Mouse (Mus musculus) liver, embryonic 13.5 days (tissue): ENCODE results near the gene Sorbs1. TPM values are rescaled to one million over a fixed set of nuclear protein-coding genes. Genes with fewer than 3 reads are reported as not detected.

Experiments
- ATAC-seq: fragments of 200-750 bp; cut with Nextera tagmentation; 2 replicates; pipeline ENCODE4 v1.8.0; 2017; ENCODE audit warnings: low read depth, mild to moderate bottlenecking, moderate number of reproducible peaks, moderate library complexity
- DNase-seq: peaks from one replicate; pipeline ENCODE4 v3.0.0; 2022
- H3K27ac ChIP-seq: fragments of 300-500 bp; sonication (generic); 2 replicates; pipeline ENCODE4 v1.5.1; 2015; ENCODE audit warnings: moderate library complexity, mild to moderate bottlenecking, inconsistent platforms
- H3K27me3 ChIP-seq: fragments of 300-500 bp; sonication (generic); 2 replicates; pipeline ENCODE4 v1.6.1; 2015; ENCODE audit warnings: mild to moderate bottlenecking, inconsistent platforms
- H3K36me3 ChIP-seq: fragments of 300-500 bp; sonication (generic); 2 replicates; pipeline ENCODE4 v1.6.1; 2015; ENCODE audit warnings: mild to moderate bottlenecking, inconsistent platforms
- H3K4me1 ChIP-seq: fragments of 300-500 bp; sonication (generic); replicated peaks from 2 replicates; pipeline ENCODE4 v1.6.1; 2015; ENCODE audit warnings: inconsistent platforms
- H3K4me2 ChIP-seq: fragments of 300-500 bp; sonication (generic); 2 replicates; pipeline ENCODE4 v1.6.1; 2015; ENCODE audit warnings: inconsistent platforms, mild to moderate bottlenecking, moderate library complexity
- H3K4me3 ChIP-seq: fragments of 300-500 bp; sonication (generic); replicated peaks from 2 replicates; pipeline ENCODE4 v1.5.1; 2015; ENCODE audit warnings: mild to moderate bottlenecking, inconsistent platforms
- H3K9ac ChIP-seq: fragments of 300-500 bp; sonication (generic); 2 replicates; pipeline ENCODE4 v1.6.1; 2015; ENCODE audit warnings: mild to moderate bottlenecking, inconsistent platforms
- H3K9me3 ChIP-seq: fragments of 300-500 bp; sonication (generic); replicated peaks from 2 replicates; pipeline ENCODE4 v1.6.1; 2016; ENCODE audit warnings: inconsistent platforms
- WGBS: fragments of 180-500 bp; shearing (Covaris S2); methylation state at CpG from one replicate; pipeline ENCODE4 v1.1.7; 2015; ENCODE audit not compliant: insufficient replicate concordance; 5-methylcytosine and 5-hydroxymethylcytosine counted together
- polyA plus RNA-seq: library from polyadenylated mRNA; unstranded; fragments of >200 nt; fragmentation: Nextera tagmentation; extraction: Ambion mirVana; gene quantifications from 2 replicates; pipeline ENCODE4 v1.2.1, GENCODE M21; 2015

Gene Sorbs1
- polyA plus RNA-seq, 1 experiment from 2014 or later: 28.8 TPM

- H3K9ac ChIP-seq: no peak overlapping the region
Observed at GRCm38 (mm10) chr19:40333905-40334304, 179.7 kb downstream of the Sorbs1 start.

DNA sequence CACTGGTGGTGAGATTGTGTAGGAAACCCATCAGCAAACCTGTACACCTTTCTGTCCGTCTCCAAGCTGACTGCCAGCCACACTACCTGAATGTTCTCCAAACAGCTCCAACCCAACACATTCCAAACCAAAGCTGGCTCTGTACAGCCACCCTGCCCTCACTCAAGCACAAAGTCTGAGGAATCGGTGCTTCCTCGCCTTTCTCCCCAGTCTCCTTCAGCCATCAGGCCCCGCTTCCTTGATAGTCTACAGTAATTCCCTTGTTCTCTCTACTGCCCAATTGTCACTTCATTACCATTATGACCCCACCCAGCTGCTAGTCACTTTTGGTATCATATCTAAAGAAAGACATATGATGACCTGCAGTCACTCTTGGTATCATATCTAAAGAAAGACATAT lies 180.5 kb downstream of the Sorbs1 start:
- DNase-seq (no peak), ATAC-seq (no peak)
- Histone ChIP-seq H3K36me3 (0 out of 2 replicates have a peak, but pooled peaks cover 3% of the 10 kb centered on the region), H3K4me2 (no peak overlapping the region), H3K27me3 (no peaks in the 10 kb centered on the region), H3K4me3 (no peak overlapping the region), H3K9me3 (no peaks in the 10 kb centered on the region), H3K9ac (no peak overlapping the region), H3K4me1 (peaks cover 5% of the 10 kb centered on the region; the same call in 1 of the 2 replicates), H3K27ac (no peak overlapping the region)
- WGBS: 84% methylated on average over 4 of the region's 4 CpGs

More at GRCm38 (mm10) chr19:40333905-40334304, 179.7 kb downstream of the Sorbs1 start:
- H3K27me3 ChIP-seq: no peaks in the 10 kb centered on the region
- H3K4me3 ChIP-seq: no peak overlapping the region
- DNase-seq (no peak), ATAC-seq (no peak)
- no peak overlapping the region for H3K27ac ChIP-seq
- no peaks in the 10 kb centered on the region for H3K9me3 ChIP-seq
- H3K36me3 ChIP-seq: 0 out of 2 replicates have a peak, but pooled peaks cover 7% of the 10 kb centered on the region
- no peak overlapping the region for H3K4me2 ChIP-seq
- 66% methylated on average over 5 of the region's 5 CpGs for WGBS
- peaks cover 5% of the 10 kb centered on the region; the same call in 1 of the 2 replicates for H3K4me1 ChIP-seq

GRCm38 (mm10) chr19:40332303-40332702 lies 181.3 kb downstream of the Sorbs1 start:
- no peaks in the 10 kb centered on the region for H3K9me3 ChIP-seq
- no peak overlapping the region for H3K4me2 ChIP-seq
- H3K4me1 ChIP-seq: peaks cover 5% of the 10 kb centered on the region; the same call in 1 of the 2 replicates
- no peaks in the 10 kb centered on the region for H3K27me3 ChIP-seq
- no peak overlapping the region for H3K4me3 ChIP-seq
- H3K27ac ChIP-seq: no peak overlapping the region
- H3K9ac ChIP-seq: no peak overlapping the region
- DNase-seq: no peak
- H3K36me3 ChIP-seq: peaks cover 4% of the 10 kb centered on the region; the same call in 1 of the 2 replicates
- 77% methylated on average over 6 of the region's 6 CpGs for WGBS
- no peak for ATAC-seq

DNA sequence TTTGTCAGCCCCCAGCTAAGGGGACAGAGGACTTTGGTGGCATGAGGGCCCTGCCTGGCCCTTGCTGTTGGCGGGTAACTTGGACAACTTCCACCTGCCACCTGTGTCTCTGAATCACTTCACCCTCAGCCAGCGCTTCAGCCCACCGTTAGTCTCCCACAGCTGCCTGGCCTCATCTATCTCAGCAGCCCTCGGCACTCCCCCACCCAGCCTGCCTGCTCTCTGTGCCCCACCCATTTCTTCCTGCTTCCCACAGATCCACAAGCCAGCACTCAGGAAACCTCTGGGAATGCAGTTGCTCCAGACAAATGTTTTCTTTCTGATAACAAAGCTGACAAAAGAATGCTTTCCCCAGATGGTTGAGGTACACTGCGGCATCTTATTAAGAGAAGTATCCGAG lies 181.7 kb downstream of the Sorbs1 start:
- ATAC-seq: no peak
- peaks cover 5% of the 10 kb centered on the region; the same call in 1 of the 2 replicates for H3K4me1 ChIP-seq
- H3K9me3 ChIP-seq: no peaks in the 10 kb centered on the region
- no peak overlapping the region for H3K4me3 ChIP-seq
- no peak overlapping the region for H3K9ac ChIP-seq
- no peak overlapping the region for H3K27ac ChIP-seq
- H3K36me3 ChIP-seq: peaks cover 7% of the 10 kb centered on the region; the same call in 1 of the 2 replicates
- H3K4me2 ChIP-seq: no peak overlapping the region
- H3K27me3 ChIP-seq: no peaks in the 10 kb centered on the region
- DNase-seq: no peak
- WGBS: 54% methylated on average over 6 of the region's 6 CpGs

- peaks cover 35% of the 10 kb centered on the region for H3K36me3 ChIP-seq
- 91% methylated on average over 21 of the region's 21 CpGs for WGBS
- ATAC-seq: no peak
Observed at GRCm38 (mm10) chr19:40326126-40326525, 187.5 kb downstream of the Sorbs1 start.

DNA sequence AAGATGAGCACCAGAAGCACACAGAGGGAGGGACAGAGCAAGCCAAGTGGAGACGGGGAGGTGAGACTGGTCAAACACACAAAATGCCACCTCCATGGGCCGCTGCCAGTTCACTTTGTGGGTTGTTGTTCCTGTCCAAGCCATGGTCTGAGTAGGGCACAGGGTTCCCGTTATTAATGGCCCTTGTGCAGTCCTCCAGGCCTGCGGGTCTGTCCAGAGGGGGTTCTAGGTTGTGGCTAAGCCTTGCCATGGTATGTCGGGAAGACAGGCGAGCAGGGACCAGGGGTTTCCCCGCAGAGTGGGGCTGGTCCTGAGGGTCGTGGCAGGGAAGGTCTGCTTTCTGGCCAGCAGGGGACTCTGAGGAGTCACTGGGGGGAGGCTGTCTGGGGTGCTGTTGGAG lies 188.2 kb downstream of the Sorbs1 start:
- DNase-seq (no peak), ATAC-seq (no peak)
- WGBS: 79% methylated on average over 8 of the region's 8 CpGs
- no peak overlapping the region for H3K4me3 ChIP-seq
- no peak overlapping the region for H3K27ac ChIP-seq
- no peaks in the 10 kb centered on the region for H3K4me1 ChIP-seq
- no peak overlapping the region for H3K4me2 ChIP-seq
- H3K9me3 ChIP-seq: no peaks in the 10 kb centered on the region
- no peaks in the 10 kb centered on the region for H3K27me3 ChIP-seq
- peaks cover 35% of the 10 kb centered on the region for H3K36me3 ChIP-seq
- no peak overlapping the region for H3K9ac ChIP-seq

More at GRCm38 (mm10) chr19:40326126-40326525, 187.5 kb downstream of the Sorbs1 start:
- no peak overlapping the region for H3K9ac ChIP-seq
- H3K9me3 ChIP-seq: no peaks in the 10 kb centered on the region
- H3K27ac ChIP-seq: no peak overlapping the region
- H3K4me2 ChIP-seq: no peak overlapping the region
- H3K4me1 ChIP-seq: no peaks in the 10 kb centered on the region
- H3K4me3 ChIP-seq: no peak overlapping the region
- H3K27me3 ChIP-seq: no peaks in the 10 kb centered on the region
- no peak for DNase-seq

- WGBS: 87% methylated on average over 3 of the region's 3 CpGs
- DNase-seq: no peak
- H3K4me2 ChIP-seq: no peak overlapping the region
Observed at GRCm38 (mm10) chr19:40322226-40322625, 191.4 kb downstream of the Sorbs1 start.

GRCm38 (mm10) chr19:40319199-40319598 lies 194.4 kb downstream of the Sorbs1 start:
- no peak overlapping the region for H3K9ac ChIP-seq
- H3K27me3 ChIP-seq: no peaks in the 10 kb centered on the region
- peaks cover 12% of the 10 kb centered on the region for H3K4me1 ChIP-seq
- DNase-seq (no peak), ATAC-seq (no peak)
- 69% methylated on average over 3 of the region's 3 CpGs for WGBS
- peaks cover 27% of the 10 kb centered on the region; the same call in 1 of the 2 replicates for H3K36me3 ChIP-seq
- no peak overlapping the region for H3K4me2 ChIP-seq
- H3K27ac ChIP-seq: no peak overlapping the region
- H3K4me3 ChIP-seq: no peak overlapping the region
- no peaks in the 10 kb centered on the region for H3K9me3 ChIP-seq

More at GRCm38 (mm10) chr19:40322226-40322625, 191.4 kb downstream of the Sorbs1 start:
- Histone ChIP-seq H3K4me3 (no peak overlapping the region), H3K9ac (no peak overlapping the region), H3K9me3 (no peaks in the 10 kb centered on the region), H3K4me1 (peaks cover 6% of the 10 kb centered on the region), H3K27me3 (no peaks in the 10 kb centered on the region), H3K36me3 (peaks cover 38% of the 10 kb centered on the region), H3K27ac (no peak overlapping the region)
- no peak for ATAC-seq

- H3K27ac ChIP-seq: no peak overlapping the region
- H3K9me3 ChIP-seq: no peaks in the 10 kb centered on the region
- WGBS: 64% methylated on average over 6 of the region's 6 CpGs
Observed at GRCm38 (mm10) chr19:40318511-40318910, 195.1 kb downstream of the Sorbs1 start.

GRCm38 (mm10) chr19:40317001-40317400 lies 196.6 kb downstream of the Sorbs1 start:
- WGBS: 65% methylated on average over 4 of the region's 4 CpGs
- no peak for DNase-seq

More at GRCm38 (mm10) chr19:40318511-40318910, 195.1 kb downstream of the Sorbs1 start:
- DNase-seq (no peak), ATAC-seq (no peak)
- H3K4me3 ChIP-seq: no peak overlapping the region
- peaks cover 12% of the 10 kb centered on the region for H3K4me1 ChIP-seq
- H3K27me3 ChIP-seq: no peaks in the 10 kb centered on the region
- H3K9ac ChIP-seq: no peak overlapping the region
- no peak overlapping the region for H3K4me2 ChIP-seq
- H3K36me3 ChIP-seq: peaks cover 32% of the 10 kb centered on the region; the same call in 1 of the 2 replicates

DNA sequence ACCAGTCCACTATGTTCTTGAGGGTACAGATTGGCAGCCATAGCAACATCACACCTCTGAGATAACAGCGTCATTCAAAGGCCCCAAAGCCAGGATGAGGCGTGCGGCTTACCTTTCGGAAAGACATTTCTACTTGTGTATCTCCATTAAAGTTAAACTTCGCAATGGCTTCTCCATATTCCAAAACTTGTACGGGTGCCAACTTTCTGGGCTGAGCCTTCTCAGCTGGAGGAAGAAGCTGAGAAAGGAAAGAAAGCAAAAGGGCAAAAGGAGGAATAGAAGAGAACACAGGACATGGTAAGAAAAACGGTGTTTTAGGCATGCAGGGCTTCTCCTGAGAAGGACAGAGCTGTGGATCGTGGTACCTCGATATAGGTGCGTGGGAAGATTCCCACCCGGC lies 199.3 kb downstream of the Sorbs1 start:
- H3K27ac ChIP-seq: no peak overlapping the region
- H3K36me3 ChIP-seq: peaks cover 39% of the 10 kb centered on the region
- no peaks in the 10 kb centered on the region for H3K27me3 ChIP-seq
- no peak overlapping the region for H3K4me3 ChIP-seq
- peaks cover 12% of the 10 kb centered on the region for H3K4me1 ChIP-seq
- no peak overlapping the region for H3K4me2 ChIP-seq
- H3K9ac ChIP-seq: no peak overlapping the region
- ATAC-seq (no peak), DNase-seq (no peak)
- 87% methylated on average over 11 of the region's 11 CpGs for WGBS
- H3K9me3 ChIP-seq: no peaks in the 10 kb centered on the region

More at GRCm38 (mm10) chr19:40317001-40317400, 196.6 kb downstream of the Sorbs1 start:
- no peaks in the 10 kb centered on the region for H3K9me3 ChIP-seq
- no peak overlapping the region for H3K4me3 ChIP-seq
- H3K27me3 ChIP-seq: no peaks in the 10 kb centered on the region
- ATAC-seq: no peak
- peaks cover 12% of the 10 kb centered on the region for H3K4me1 ChIP-seq
- peaks cover 30% of the 10 kb centered on the region; the same call in 1 of the 2 replicates for H3K36me3 ChIP-seq
- no peak overlapping the region for H3K9ac ChIP-seq
- H3K27ac ChIP-seq: no peak overlapping the region
- H3K4me2 ChIP-seq: no peak overlapping the region

GRCm38 (mm10) chr19:40311631-40312030 lies 201.9 kb downstream of the Sorbs1 start:
- no peak for ATAC-seq
- H3K4me3 ChIP-seq: no peak overlapping the region
- no peak overlapping the region for H3K4me2 ChIP-seq
- 85% methylated on average over 8 of the region's 8 CpGs for WGBS
- no peaks in the 10 kb centered on the region for H3K9me3 ChIP-seq
- no peak overlapping the region for H3K27ac ChIP-seq
- H3K36me3 ChIP-seq: peaks cover 39% of the 10 kb centered on the region
- no peak overlapping the region for H3K9ac ChIP-seq
- DNase-seq: no peak
- peaks cover 12% of the 10 kb centered on the region for H3K4me1 ChIP-seq
- no peaks in the 10 kb centered on the region for H3K27me3 ChIP-seq
